Mouse (Mus musculus) intestine, embryonic 16.5 days (tissue): ENCODE data around the gene Eif4g2. TPM values are rescaled to one million over a fixed set of nuclear protein-coding genes. Genes with fewer than 3 reads are reported as not detected.

Experiments used
- ATAC-seq: fragments of 200-750 bp; cut with Nextera tagmentation; 2 replicates; pipeline ENCODE4 v1.8.0; 2017; ENCODE audit warnings: moderate TSS enrichment, moderate library complexity
- H3K27ac ChIP-seq: fragments of 300-500 bp; sonication (generic); 2 replicates; pipeline ENCODE4 v1.5.1; 2014; ENCODE audit warnings: mild to moderate bottlenecking, low read length
- H3K27me3 ChIP-seq: fragments of 300-500 bp; sonication (generic); replicated peaks from 2 replicates; pipeline ENCODE4 v1.6.1; 2014; ENCODE audit warnings: low read length, control low read depth, mixed read lengths; ENCODE audit not compliant: control insufficient read depth, insufficient read depth
- H3K36me3 ChIP-seq: fragments of 300-500 bp; sonication (generic); 2 replicates; pipeline ENCODE4 v1.6.1; 2014; ENCODE audit warnings: low read length, control low read depth; ENCODE audit not compliant: control insufficient read depth, insufficient read depth
- H3K4me1 ChIP-seq: fragments of 300-500 bp; sonication (generic); 2 replicates; pipeline ENCODE4 v1.6.1; 2014; ENCODE audit warnings: low read length, control low read depth, mixed read lengths; ENCODE audit not compliant: control insufficient read depth, insufficient read depth
- H3K4me2 ChIP-seq: fragments of 300-500 bp; sonication (generic); 2 replicates; pipeline ENCODE4 v1.6.1; 2014; ENCODE audit warnings: low read depth, low read length, control low read depth
- H3K4me3 ChIP-seq: fragments of 300-500 bp; sonication (generic); 2 replicates; pipeline ENCODE4 v1.5.1; 2014; ENCODE audit warnings: mild to moderate bottlenecking, low read length
- H3K9ac ChIP-seq: fragments of 300-500 bp; sonication (generic); 2 replicates; pipeline ENCODE4 v1.6.1; 2014; ENCODE audit warnings: low read depth, low read length
- H3K9me3 ChIP-seq: fragments of 300-500 bp; sonication (generic); 2 replicates; pipeline ENCODE4 v1.6.1; 2016; ENCODE audit warnings: low read length, control low read depth; ENCODE audit not compliant: control insufficient read depth
- WGBS: fragments of 180-500 bp; shearing (Covaris S2); extraction: QIAGEN DNeasy Blood & Tissue Kit; methylation state at CpG from one replicate; pipeline ENCODE4 v1.1.7; 2014; 5-methylcytosine and 5-hydroxymethylcytosine counted together
- polyA plus RNA-seq: library from polyadenylated mRNA; unstranded; fragments of >200 nt; fragmentation: Nextera tagmentation; extraction: Ambion mirVana; gene quantifications from 2 replicates; pipeline ENCODE4 v1.2.1, GENCODE M21; 2015

The Eif4g2 gene
- polyA plus RNA-seq, 1 experiment from 2014 or later, result 621 TPM

- no peaks in the 10 kb centered on the region for H3K9me3 ChIP-seq
- 90% methylated on average over 19 of the region's 19 CpGs for WGBS
Measured at GRCm38 (mm10) chr7:111055221-111055620, 27.6 kb downstream of the Eif4g2 start.

DNA sequence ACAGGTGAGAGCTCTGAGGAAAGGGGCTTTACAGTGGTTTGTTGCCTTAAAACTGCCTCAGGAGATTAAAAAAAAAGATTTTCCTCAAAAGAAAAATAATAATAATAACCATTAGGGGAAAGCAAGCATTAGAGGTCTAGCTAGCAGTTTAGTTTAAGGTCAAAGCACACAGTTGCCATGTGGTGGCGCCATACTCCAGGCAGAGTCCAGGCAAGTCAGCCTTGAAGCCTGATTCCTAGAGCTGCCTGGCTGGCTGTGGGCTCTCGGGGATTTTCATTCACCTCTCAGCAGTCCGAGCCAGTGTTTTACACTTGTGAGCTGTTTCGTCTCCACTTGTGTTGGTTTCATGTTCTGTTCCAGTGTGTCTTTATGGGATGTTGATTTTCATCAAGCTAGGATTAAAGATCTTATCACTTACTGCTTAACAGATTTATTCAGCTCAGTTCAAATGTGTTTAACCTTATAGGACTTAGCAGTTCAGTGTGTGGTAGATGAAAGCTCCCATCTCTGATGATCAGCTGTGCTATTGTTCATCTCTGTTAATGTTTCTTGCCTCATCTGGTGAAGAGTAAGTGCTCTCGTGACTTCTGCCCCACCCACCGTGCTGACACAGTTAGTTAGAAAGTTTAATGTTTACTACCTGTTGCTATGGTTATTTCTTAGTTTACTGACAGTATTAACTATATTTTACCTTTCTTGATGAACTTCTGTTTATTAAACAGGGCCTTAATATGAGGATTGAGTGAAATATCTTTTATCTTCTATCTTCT is 33.0 kb downstream of the Eif4g2 start:
- H3K9ac ChIP-seq, result no peak overlapping the region
- H3K4me3 ChIP-seq, result no peak overlapping the region
- H3K4me2 ChIP-seq, result no peak overlapping the region
- H3K27me3 ChIP-seq, result no peaks in the 10 kb centered on the region
- H3K36me3 ChIP-seq, result peaks cover 10% of the 10 kb centered on the region; the same call in 1 of the 2 replicates
- ATAC-seq, result no peak
- H3K4me1 ChIP-seq, result no peaks in the 10 kb centered on the region
- no peak overlapping the region for H3K27ac ChIP-seq
- H3K9me3 ChIP-seq, result no peaks in the 10 kb centered on the region
- 56% methylated on average over 6 of the region's 6 CpGs for WGBS

More at GRCm38 (mm10) chr7:111055221-111055620, 27.6 kb downstream of the Eif4g2 start:
- Histone ChIP-seq H3K27me3 (no peaks in the 10 kb centered on the region), H3K4me1 (no peaks in the 10 kb centered on the region), H3K36me3 (peaks cover 13% of the 10 kb centered on the region), H3K4me3 (no peak overlapping the region), H3K27ac (no peak overlapping the region), H3K9ac (no peak overlapping the region), H3K4me2 (no peak overlapping the region)
- ATAC-seq, result no peak

DNA sequence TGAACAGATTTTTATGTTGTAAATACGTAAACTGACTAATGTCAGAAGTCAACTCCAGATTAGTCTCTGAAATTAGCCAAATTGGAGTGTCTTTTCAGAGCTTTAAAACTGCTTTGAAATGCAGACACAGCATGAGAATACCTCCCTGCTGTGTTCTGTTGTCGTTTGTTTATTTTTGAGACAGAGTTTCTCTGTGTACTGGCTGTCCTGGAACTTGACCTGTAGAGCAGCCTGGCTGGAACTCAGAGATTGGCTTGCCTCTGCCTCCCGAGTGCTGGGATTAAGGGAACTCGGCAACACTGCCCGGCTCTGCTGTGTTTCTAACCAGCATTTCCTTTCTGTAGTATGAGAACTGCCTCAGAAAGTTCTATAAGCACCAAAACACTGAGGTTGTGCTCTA is 33.9 kb downstream of the Eif4g2 start:
- no peaks in the 10 kb centered on the region for H3K27me3 ChIP-seq
- 88% methylated on average over 5 of the region's 5 CpGs for WGBS
- no peak for ATAC-seq
- no peak overlapping the region for H3K4me3 ChIP-seq
- no peak overlapping the region for H3K4me2 ChIP-seq
- no peaks in the 10 kb centered on the region for H3K4me1 ChIP-seq
- peaks cover 6% of the 10 kb centered on the region; the same call in 1 of the 2 replicates for H3K36me3 ChIP-seq
- no peak overlapping the region for H3K9ac ChIP-seq
- no peak overlapping the region for H3K27ac ChIP-seq
- no peaks in the 10 kb centered on the region for H3K9me3 ChIP-seq

DNA sequence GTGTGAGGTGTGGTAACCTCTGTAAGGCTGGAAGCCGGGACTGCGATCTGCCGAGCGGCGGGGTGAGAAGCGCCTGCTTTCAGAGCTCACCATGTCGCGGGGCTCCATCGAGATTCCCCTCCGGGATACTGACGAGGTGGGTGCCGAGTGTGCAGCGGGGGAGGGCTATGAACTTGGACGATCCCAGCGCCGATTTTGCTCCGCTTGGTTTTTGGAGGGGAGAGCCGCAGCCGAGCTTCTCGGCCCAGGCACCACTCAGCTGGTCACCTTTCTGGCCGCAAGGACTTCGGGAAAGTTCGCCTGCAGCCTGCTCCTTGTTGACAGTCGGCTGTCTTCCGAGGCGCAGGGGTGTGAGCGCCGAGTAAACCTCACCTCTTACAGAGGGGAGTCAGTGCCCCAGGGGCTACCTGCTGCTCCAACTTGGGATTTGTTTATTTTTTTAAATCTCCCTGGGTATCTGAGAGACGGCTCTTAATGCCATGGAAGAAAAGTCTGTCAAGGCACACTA is 53.7 kb downstream of the Eif4g2 start:
- Histone ChIP-seq H3K27me3 (no peaks in the 10 kb centered on the region), H3K27ac (peak overlapping the region; percentile 95)

GRCm38 (mm10) chr7:111028281-111029045 is 54.4 kb downstream of the Eif4g2 start, which contains the start of gene Ctr9:
TSS of gene Ctr9 (plus strand) at chr7:111028951.
- peak within 1 kb of the TSS; percentile 68 for H3K4me2 ChIP-seq
- H3K9ac ChIP-seq, result peak within 1 kb of the TSS; percentile 80
- peak within 1 kb of the TSS; percentile 95 for H3K27ac ChIP-seq
- H3K4me1 ChIP-seq, result peaks cover 14% of the 10 kb centered on the region
- H3K4me3 ChIP-seq, result peak within 1 kb of the TSS; percentile 68
- no peaks in the 10 kb centered on the region for H3K27me3 ChIP-seq
- no peaks in the 10 kb centered on the region for H3K9me3 ChIP-seq
- WGBS, result 5% methylated on average over 45 of the region's 45 CpGs
- peak; percentile 96 for ATAC-seq
- H3K36me3 ChIP-seq, result no peaks in the 10 kb centered on the region

More for the DNA sequence above, 53.7 kb downstream of the Eif4g2 start:
- WGBS, result under 1% methylated on average over 29 of the region's 29 CpGs
- H3K9me3 ChIP-seq, result no peaks in the 10 kb centered on the region
- H3K4me1 ChIP-seq, result peaks cover 9% of the 10 kb centered on the region
- H3K4me3 ChIP-seq, result peak overlapping the region; percentile 68
- peak; percentile 68 for ATAC-seq
- H3K36me3 ChIP-seq, result no peaks in the 10 kb centered on the region
- peak overlapping the region; percentile 80 for H3K9ac ChIP-seq
- H3K4me2 ChIP-seq, result peak overlapping the region; percentile 68

- ATAC-seq, result no peak
- H3K4me1 ChIP-seq, result peaks cover 14% of the 10 kb centered on the region
- no peaks in the 10 kb centered on the region for H3K27me3 ChIP-seq
- H3K4me2 ChIP-seq, result no peak overlapping the region
- H3K27ac ChIP-seq, result no peak overlapping the region
- 55% methylated on average over 4 of the region's 4 CpGs for WGBS
- H3K9me3 ChIP-seq, result no peaks in the 10 kb centered on the region
- H3K9ac ChIP-seq, result no peak overlapping the region
- no peak overlapping the region for H3K4me3 ChIP-seq
- no peaks in the 10 kb centered on the region for H3K36me3 ChIP-seq
Measured at GRCm38 (mm10) chr7:111024912-111025311, 57.9 kb downstream of the Eif4g2 start.

- peak overlapping the region; percentile 40; the same call in 1 of the 2 replicates for H3K4me2 ChIP-seq
- no peak overlapping the region for H3K4me3 ChIP-seq
- ATAC-seq, result peak; percentile 36; the same call in 1 of the 2 replicates
- no peaks in the 10 kb centered on the region for H3K27me3 ChIP-seq
- peak overlapping the region; percentile 45 for H3K9ac ChIP-seq
- 29% methylated on average over 8 of the region's 8 CpGs for WGBS
- H3K36me3 ChIP-seq, result no peaks in the 10 kb centered on the region
- H3K9me3 ChIP-seq, result no peaks in the 10 kb centered on the region
- H3K27ac ChIP-seq, result peak overlapping the region; percentile 77
- H3K4me1 ChIP-seq, result peaks cover 9% of the 10 kb centered on the region; the same call in 1 of the 2 replicates
Measured at GRCm38 (mm10) chr7:111024068-111024594, 58.7 kb downstream of the Eif4g2 start.

DNA sequence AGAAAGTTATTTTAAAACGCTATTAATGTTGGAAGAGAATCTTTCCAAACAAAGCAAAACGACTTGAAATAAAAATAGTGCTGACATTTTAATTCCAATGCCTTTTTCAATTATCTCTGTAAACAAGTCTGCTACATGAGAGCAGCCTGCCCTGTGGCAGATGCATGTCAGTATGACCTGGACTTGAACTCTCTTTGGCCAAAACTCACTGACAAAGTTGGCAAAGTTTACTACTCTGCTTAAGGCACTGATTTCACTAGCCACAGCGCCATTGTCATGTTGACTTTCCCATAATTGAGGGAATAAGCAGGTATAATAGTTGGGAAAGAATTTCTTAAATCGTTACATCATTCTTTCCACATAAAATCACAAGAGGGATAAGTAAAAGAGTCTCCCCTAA is 62.0 kb downstream of the Eif4g2 start:
- no peak overlapping the region for H3K4me2 ChIP-seq
- no peaks in the 10 kb centered on the region for H3K9me3 ChIP-seq
- no peaks in the 10 kb centered on the region for H3K36me3 ChIP-seq
- 62% methylated on average over 4 of the region's 4 CpGs for WGBS
- no peak for ATAC-seq
- no peaks in the 10 kb centered on the region for H3K27me3 ChIP-seq
- H3K4me1 ChIP-seq, result peaks cover 9% of the 10 kb centered on the region; the same call in 1 of the 2 replicates
- no peak overlapping the region for H3K27ac ChIP-seq
- H3K9ac ChIP-seq, result no peak overlapping the region
- H3K4me3 ChIP-seq, result no peak overlapping the region
